24 mouse cellular contexts compared by ENCODE assay signal in genomic region chr2:103411816-103412215, GRCm38 (mm10). TPM values are rescaled to one million over a fixed set of nuclear protein-coding genes. Genes with fewer than 3 reads are reported as not detected.
A peak's percentile ranks its signal among the peaks of the same experiment; 100 is the strongest.
DNase-seq lines count a peak whose midpoint lies in the region; ATAC-seq and TF ChIP-seq lines count a peak whose summit lies in the region.
"Had no signal": no experiment of that assay in that cellular context is flagged by ENCODE, and none has a peak within 500 bp of the region (broad histone marks: within the 10 kb centered on the region; RNA-seq: fewer than 3 reads in every experiment).

No protein-coding gene starts in this region.

- no peak overlapping the region for H3K4me2 ChIP-seq in kidney, embryonic 14.5 days (replicated peaks; ENCODE audit: low read depth, low read length)
- no peak overlapping the region for H3K4me2 ChIP-seq in stomach, embryonic 14.5 days (replicated peaks; ENCODE audit: low read depth, low read length)
- no peak overlapping the region for H3K4me2 ChIP-seq in stomach, postnatal 0 days (replicated peaks; ENCODE audit: low read depth)
- H3K4me2 ChIP-seq: embryonic facial prominence, embryonic 13.5 days; forebrain, embryonic 12.5 days; hindbrain, embryonic 15.5 days had no signal

- H3K27me3 ChIP-seq in kidney, embryonic 14.5 days (ENCODE audit: control insufficient read depth, insufficient read depth, low read length), result no peaks in the 10 kb centered on the region
- no peaks in the 10 kb centered on the region for H3K27me3 ChIP-seq in stomach, embryonic 14.5 days (ENCODE audit: control insufficient read depth, insufficient read depth, low read length)
- no peaks in the 10 kb centered on the region for H3K27me3 ChIP-seq in stomach, postnatal 0 days (ENCODE audit: control insufficient read depth, insufficient read depth, low read length)
- H3K27me3 ChIP-seq: embryonic facial prominence, embryonic 13.5 days; forebrain, embryonic 12.5 days; hindbrain, embryonic 15.5 days had no signal

- no peak for TF ChIP-seq EP300 in stomach, postnatal 0 days (optimal IDR thresholded peaks at IDR 0.05)

- no peaks in the 10 kb centered on the region for H3K36me3 ChIP-seq in kidney, embryonic 14.5 days (ENCODE audit: control insufficient read depth, insufficient read depth, low read length)
- H3K36me3 ChIP-seq in stomach, embryonic 14.5 days (ENCODE audit: control insufficient read depth, insufficient read depth, low read length), result no peaks in the 10 kb centered on the region
- no peaks in the 10 kb centered on the region for H3K36me3 ChIP-seq in stomach, postnatal 0 days (ENCODE audit: control insufficient read depth, insufficient read depth, low read length)
- H3K36me3 ChIP-seq: embryonic facial prominence, embryonic 13.5 days; forebrain, embryonic 12.5 days; G1E; heart, embryonic 10.5 days; hindbrain, embryonic 15.5 days had no signal

- H3K4me3 ChIP-seq in kidney, embryonic 14.5 days (ENCODE audit: low read length), result no peak overlapping the region
- no peak overlapping the region for H3K4me3 ChIP-seq in stomach, embryonic 14.5 days (ENCODE audit: low read depth, low read length)
- no peak overlapping the region for H3K4me3 ChIP-seq in stomach, postnatal 0 days (ENCODE audit: low read depth, low read length)
- H3K4me3 ChIP-seq: embryonic facial prominence, embryonic 13.5 days; forebrain, embryonic 12.5 days; heart, embryonic 10.5 days; hindbrain, embryonic 15.5 days had no signal

- DNase-seq in kidney, adult 8-10 months, result no peak
- DNase-seq in kidney, postnatal 10 days, result peak; percentile 22
- no peak for DNase-seq in kidney, postnatal 14 days
- DNase-seq in stomach, postnatal 0 days (ENCODE audit: low spot score), result no peak
- DNase-seq in urinary bladder, adult 18-20 months (ENCODE audit: low spot score in 2 of 2), result no peak
- DNase-seq: adrenal gland, adult 8-10 months; B cell, adult 2 months; cerebellum, adult 11 months; cerebellum, adult 8-10 months; cerebellum, postnatal 14 days; embryo, embryonic 11 days; gastrocnemius, postnatal 10 days; heart, adult 18-20 months; heart, postnatal 10 days; heart, postnatal 4 days had no signal

- H3K4me1 ChIP-seq in kidney, embryonic 14.5 days (ENCODE audit: control insufficient read depth, insufficient read depth, low read length), result no peaks in the 10 kb centered on the region
- no peaks in the 10 kb centered on the region for H3K4me1 ChIP-seq in stomach, embryonic 14.5 days (ENCODE audit: control insufficient read depth, insufficient read depth, low read length)
- no peaks in the 10 kb centered on the region for H3K4me1 ChIP-seq in stomach, postnatal 0 days (replicated peaks; ENCODE audit: control insufficient read depth, insufficient read depth)
- H3K4me1 ChIP-seq: embryonic facial prominence, embryonic 13.5 days; forebrain, embryonic 12.5 days; hindbrain, embryonic 15.5 days had no signal

- no peak for TF ChIP-seq CTCF in stomach, postnatal 0 days (IDR thresholded peaks at IDR 0.05; ENCODE audit: low read depth)

- H3K27ac ChIP-seq in kidney, embryonic 14.5 days (ENCODE audit: low read depth, low read length), result no peak overlapping the region
- H3K27ac ChIP-seq in stomach, embryonic 14.5 days (ENCODE audit: low read length), result no peak overlapping the region
- H3K27ac ChIP-seq in stomach, postnatal 0 days (replicated peaks), result no peak overlapping the region
- H3K27ac ChIP-seq: embryonic facial prominence, embryonic 13.5 days; forebrain, embryonic 12.5 days; heart, embryonic 10.5 days; hindbrain, embryonic 15.5 days had no signal

- no peaks in the 10 kb centered on the region for H3K9me3 ChIP-seq in kidney, embryonic 14.5 days (ENCODE audit: control insufficient read depth, low read length)
- no peaks in the 10 kb centered on the region for H3K9me3 ChIP-seq in stomach, embryonic 14.5 days (ENCODE audit: control insufficient read depth, low read depth, low read length)
- no peaks in the 10 kb centered on the region for H3K9me3 ChIP-seq in stomach, postnatal 0 days (ENCODE audit: control insufficient read depth, low read length)
- H3K9me3 ChIP-seq: embryonic facial prominence, embryonic 13.5 days; forebrain, embryonic 12.5 days; G1E; heart, embryonic 10.5 days; hindbrain, embryonic 15.5 days had no signal

- H3K9ac ChIP-seq in kidney, embryonic 14.5 days (ENCODE audit: low read depth, low read length), result no peak overlapping the region
- H3K9ac ChIP-seq in stomach, embryonic 14.5 days (replicated peaks; ENCODE audit: low read depth, low read length), result no peak overlapping the region
- no peak overlapping the region for H3K9ac ChIP-seq in stomach, postnatal 0 days (ENCODE audit: low read length)
- H3K9ac ChIP-seq: embryonic facial prominence, embryonic 13.5 days; forebrain, embryonic 12.5 days; hindbrain, embryonic 15.5 days had no signal

- WGBS in kidney, embryonic 14.5 days, result 82% methylated on average over 3 of the region's 3 CpGs
- WGBS in stomach, embryonic 14.5 days, result 84% methylated on average over 3 of the region's 3 CpGs
- 83% methylated on average over 3 of the region's 3 CpGs for WGBS in stomach, postnatal 0 days

- 0 out of 2 replicates have a peak, but pooled peaks have one; percentile 40 for ATAC-seq in kidney, embryonic 14.5 days (ENCODE audit: low FRiP score, low TSS enrichment)
- ATAC-seq in stomach, embryonic 14.5 days (ENCODE audit: insufficient number of reproducible peaks, insufficient read depth, low FRiP score, low read depth), result 0 out of 2 replicates have a peak, but pooled peaks have one; percentile 19
- no peak for ATAC-seq in stomach, postnatal 0 days (ENCODE audit: low FRiP score, low TSS enrichment)
- ATAC-seq: CD4-positive, CD25-positive, alpha-beta regulatory T cell, adult 4 months; forebrain, embryonic 16.5 days had no signal

RNA-seq across cellular contexts. Expression of gene Elf5, which starts 0.3 kb away (rescaled TPM):
- 2.5 and 2.9 TPM in 2 replicates for polyA plus RNA-seq in kidney, embryonic 14.5 days (2014; fragmentation: Nextera tagmentation; extraction: Ambion mirVana)
- 2.9 and 3.0 TPM in 2 replicates for polyA plus RNA-seq in stomach, embryonic 14.5 days (2014; fragmentation: Nextera tagmentation; extraction: Ambion mirVana)
- 14.2 and 14.4 TPM in 2 replicates for polyA plus RNA-seq in stomach, postnatal 0 days (2015; fragmentation: Nextera tagmentation; extraction: Ambion mirVana)
- polyA plus RNA-seq: CD4-positive, CD25-positive, alpha-beta regulatory T cell, adult 4 months; forebrain, embryonic 16.5 days; G1E; heart, embryonic 10.5 days; hindbrain, embryonic 15.5 days had no signal
